Mouse (Mus musculus): ENCODE measurements around the gene Rbfox1. TPM values are rescaled to one million over a fixed set of nuclear protein-coding genes. Genes with fewer than 3 reads are reported as not detected.

The Rbfox1 gene
- polyA plus RNA-seq, 1 experiment from 2014 or later = 2.9 TPM

DNA sequence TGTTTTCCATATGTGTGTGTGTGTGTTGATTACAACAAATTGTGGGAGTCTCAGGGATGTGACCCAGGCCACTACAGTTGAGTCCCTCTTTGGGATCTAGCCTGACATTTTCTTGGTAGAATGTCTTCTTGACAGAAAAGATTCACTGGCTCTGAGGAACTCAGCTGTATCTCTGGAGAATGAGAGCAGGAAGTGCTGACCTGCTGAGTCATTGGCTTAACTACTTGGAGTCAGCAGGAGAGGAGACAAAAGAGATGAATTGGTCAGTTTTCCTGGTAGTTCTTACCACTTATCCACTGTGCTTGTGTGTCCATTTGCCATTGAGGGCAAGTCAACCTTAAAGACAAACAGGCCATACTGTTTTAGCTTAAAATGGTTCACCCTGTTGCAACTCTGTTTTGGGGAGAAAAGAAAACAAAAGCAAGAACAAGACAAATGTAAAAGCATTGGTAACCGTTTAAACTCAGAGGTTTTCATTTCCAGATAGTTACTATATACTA is 1561.7 kb downstream of the Rbfox1 start:
- no peak for ATAC-seq (ENCODE audit: insufficient number of reproducible peaks, insufficient read depth, low FRiP score, low TSS enrichment)
- H3K27me3 ChIP-seq = no peaks in the 10 kb centered on the region
- no peak overlapping the region for H3K4me2 ChIP-seq (replicated peaks)
- no peak overlapping the region for H3K4me3 ChIP-seq
- WGBS = 85% methylated on average over 1 of the region's 1 CpGs
- H3K9ac ChIP-seq = no peak overlapping the region
- H3K4me1 ChIP-seq = no peaks in the 10 kb centered on the region
- H3K27ac ChIP-seq = no peak overlapping the region
- no peaks in the 10 kb centered on the region for H3K9me3 ChIP-seq
- H3K36me3 ChIP-seq = no peaks in the 10 kb centered on the region

DNA sequence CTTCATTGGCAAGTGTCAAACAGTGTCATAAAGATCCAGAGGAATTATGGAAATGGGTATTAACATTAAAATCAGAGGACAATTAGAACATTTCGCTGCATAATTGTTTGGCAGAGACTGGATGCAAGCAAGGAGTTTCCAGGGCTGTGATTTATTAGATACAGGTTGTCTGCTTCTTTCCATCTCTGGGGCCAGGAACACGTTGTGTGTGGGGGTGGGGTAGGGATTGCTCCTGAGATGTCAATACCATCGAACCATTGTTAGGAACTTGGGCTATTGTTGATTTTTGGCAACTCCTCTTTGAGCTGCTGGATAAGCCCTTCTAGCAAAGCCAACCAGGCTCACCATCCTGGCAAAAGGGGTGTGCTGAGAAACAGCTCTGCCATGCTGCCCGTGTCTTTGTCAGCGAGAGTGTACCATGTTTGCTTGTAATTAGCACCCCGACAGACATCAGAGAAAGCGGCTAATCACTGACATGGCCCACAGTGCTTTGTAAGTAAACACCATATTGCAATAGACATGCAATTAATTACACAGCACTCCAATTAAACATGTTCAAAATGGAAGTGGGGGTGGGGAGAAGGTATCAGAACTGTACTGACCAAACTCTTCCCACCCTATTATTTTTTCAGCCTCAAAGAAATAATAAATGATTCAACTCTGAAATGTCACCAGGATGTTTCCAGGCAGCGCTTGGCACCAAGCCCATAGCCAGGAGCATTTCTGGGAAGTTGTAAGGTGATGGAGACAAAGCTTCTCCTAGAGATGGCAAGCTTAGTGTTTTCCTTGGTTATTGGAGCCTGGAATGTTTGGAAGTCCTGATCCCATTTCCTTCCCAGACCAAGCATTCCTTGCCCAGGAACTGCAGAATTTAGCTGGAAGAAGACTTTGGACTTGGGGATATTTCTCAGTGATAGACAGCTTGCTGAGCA is 1562.8 kb downstream of the Rbfox1 start:
- Histone ChIP-seq H3K27me3 (no peaks in the 10 kb centered on the region), H3K9ac (no peak overlapping the region), H3K9me3 (no peaks in the 10 kb centered on the region), H3K4me3 (no peak overlapping the region), H3K4me1 (no peaks in the 10 kb centered on the region), H3K27ac (no peak overlapping the region), H3K4me2 (replicated peaks) (no peak overlapping the region), H3K36me3 (no peaks in the 10 kb centered on the region)
- whole genome bisulfite sequencing = 56% methylated on average over 8 of the region's 8 CpGs
- no peak for ATAC-seq (ENCODE audit: insufficient number of reproducible peaks, insufficient read depth, low FRiP score, low TSS enrichment)

DNA sequence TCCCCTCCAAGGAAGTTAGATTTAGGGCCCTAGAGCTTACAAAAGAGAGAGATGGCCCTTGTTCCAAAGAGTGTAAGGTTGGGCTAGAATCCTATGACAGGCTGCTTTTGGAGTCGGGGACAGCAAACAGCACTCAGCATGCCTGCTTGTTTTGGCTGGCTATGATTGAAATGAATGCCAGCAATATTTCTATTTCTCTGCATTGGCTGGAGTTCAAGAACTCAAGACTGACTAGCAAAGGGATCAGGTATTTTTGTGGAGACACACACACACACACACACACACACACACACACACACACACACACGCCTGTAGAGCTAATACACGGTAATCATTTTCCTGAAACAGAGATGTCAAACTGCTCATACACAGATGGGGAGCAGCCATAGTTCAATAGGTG is 1566.0 kb downstream of the Rbfox1 start:
- WGBS = 86% methylated on average over 3 of the region's 3 CpGs
- H3K9me3 ChIP-seq = no peaks in the 10 kb centered on the region

DNA sequence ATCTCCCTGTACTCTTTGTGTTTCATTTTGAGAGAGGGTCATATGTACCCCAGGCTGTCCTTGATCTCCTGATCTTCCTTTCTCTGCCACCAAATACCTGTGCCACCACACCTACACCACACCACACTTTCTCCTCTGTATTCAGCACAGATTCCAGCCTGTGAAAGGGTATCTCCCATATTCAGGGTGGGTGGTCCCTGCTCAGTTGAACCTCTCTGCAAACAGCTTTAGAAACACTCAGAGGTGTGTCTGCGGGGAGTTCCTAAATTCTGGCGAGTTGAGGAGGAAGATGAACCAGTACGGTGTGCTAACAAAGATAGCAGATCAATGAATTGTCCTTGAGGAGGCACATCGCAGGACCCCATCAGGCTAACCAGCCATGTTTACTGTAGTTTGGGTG is 1572.4 kb downstream of the Rbfox1 start:
- ATAC-seq (ENCODE audit: insufficient number of reproducible peaks, insufficient read depth, low FRiP score, low TSS enrichment) = no peak
- 82% methylated on average over 4 of the region's 4 CpGs for WGBS
- Histone ChIP-seq H3K4me2 (replicated peaks) (no peak overlapping the region), H3K9me3 (no peaks in the 10 kb centered on the region), H3K27me3 (no peaks in the 10 kb centered on the region), H3K9ac (no peak overlapping the region), H3K36me3 (no peaks in the 10 kb centered on the region), H3K27ac (no peak overlapping the region), H3K4me1 (no peaks in the 10 kb centered on the region), H3K4me3 (no peak overlapping the region)

More for the DNA sequence above, 1566.0 kb downstream of the Rbfox1 start:
- Histone ChIP-seq H3K4me2 (replicated peaks) (no peak overlapping the region), H3K27me3 (no peaks in the 10 kb centered on the region), H3K4me1 (no peaks in the 10 kb centered on the region), H3K4me3 (no peak overlapping the region), H3K27ac (no peak overlapping the region), H3K9ac (no peak overlapping the region), H3K36me3 (no peaks in the 10 kb centered on the region)
- ATAC-seq (ENCODE audit: insufficient number of reproducible peaks, insufficient read depth, low FRiP score, low TSS enrichment) = no peak

Data from embryonic facial prominence, embryonic 12.5 days (tissue).